Mouse (Mus musculus) liver, adult 2 months (tissue): ENCODE results near the gene Fibin. TPM values are rescaled to one million over a fixed set of nuclear protein-coding genes. Genes with fewer than 3 reads are reported as not detected.

ENCODE experiments used
- DNase-seq: peaks from one replicate; pipeline ENCODE4 v3.0.0-alpha.2; 2011; ENCODE audit warnings: low read depth, low spot score; ENCODE audit errors: extremely low read depth
- H3K27ac ChIP-seq: fragments of 200-500 bp; replicated peaks from 2 replicates; pipeline ENCODE4 v1.5.1; 2012; ENCODE audit warnings: low read depth, mild to moderate bottlenecking, control low read depth, inconsistent platforms, low read length; ENCODE audit not compliant: insufficient read depth
- H3K27me3 ChIP-seq: fragments of 200-500 bp; 2 replicates; pipeline ENCODE4 v1.6.1; 2012; ENCODE audit warnings: mild to moderate bottlenecking, moderate library complexity, low read length, inconsistent platforms; ENCODE audit not compliant: control insufficient read depth, insufficient read depth
- H3K36me3 ChIP-seq: fragments of 200-500 bp; 2 replicates; pipeline ENCODE4 v1.6.1; 2012; ENCODE audit warnings: low read length, inconsistent platforms; ENCODE audit not compliant: control insufficient read depth, insufficient read depth
- H3K4me1 ChIP-seq: fragments of 200-500 bp; 2 replicates; pipeline ENCODE4 v1.6.1; 2011; ENCODE audit warnings: low read length; ENCODE audit not compliant: control insufficient read depth, insufficient read depth
- H3K4me3 ChIP-seq: fragments of 200-500 bp; 2 replicates; pipeline ENCODE4 v1.5.1; 2011; ENCODE audit warnings: low read depth, mild to moderate bottlenecking, control low read depth, low read length, moderate library complexity; ENCODE audit not compliant: insufficient read depth
- H3K79me2 ChIP-seq: fragments of 200-500 bp; 2 replicates; pipeline ENCODE4 v1.6.1; 2012; ENCODE audit warnings: inconsistent platforms, mild to moderate bottlenecking, low read length, moderate library complexity; ENCODE audit not compliant: control insufficient read depth, insufficient read depth
- H3K9ac ChIP-seq: fragments of 200-500 bp; 2 replicates; pipeline ENCODE4 v1.6.1; 2012; ENCODE audit warnings: low read depth, mild to moderate bottlenecking, control low read depth, inconsistent platforms, low read length
- CTCF ChIP-seq: fragments of 200-500 bp; IDR thresholded peaks from 2 replicates; pipeline ENCODE4 v1.5.1; 2011; ENCODE audit warnings: low read depth, low read length, control low read depth
- POLR2A ChIP-seq: fragments of 200-500 bp; IDR thresholded peaks from 2 replicates; pipeline ENCODE4 v1.6.1; 2011; ENCODE audit warnings: low read length, control low read depth; ENCODE audit not compliant: insufficient read depth; ENCODE audit errors: extremely low read depth
- WGBS: fragments of 180-500 bp; shearing (Covaris S2); methylation state at CpG from one replicate; pipeline ENCODE4 v1.1.7; 2018; 5-methylcytosine and 5-hydroxymethylcytosine counted together
- polyA plus RNA-seq: library from polyadenylated mRNA; depleted of rRNA; stranded (reverse); fragments of >200 nt; gene quantifications from 2 replicates; pipeline ENCODE4 v1.2.3, GENCODE M21; 2012
- total RNA-seq: library from RNA; depleted of rRNA; stranded (reverse); fragments of >200 nt; gene quantifications from 2 replicates; pipeline ENCODE4 v1.2.3, GENCODE M21; 2014

Gene Fibin
- total and polyA plus RNA-seq, 2 experiments = 0.38 to 1.1 TPM

GRCm38 (mm10) chr2:110363855-110364254 lies 872 bp upstream of the Fibin start:
- no peak for DNase-seq
- no peak for TF ChIP-seq POLR2A
- TF ChIP-seq CTCF = no peak
- no peak overlapping the region for H3K4me3 ChIP-seq
- no peaks in the 10 kb centered on the region for H3K79me2 ChIP-seq
- H3K4me1 ChIP-seq = peaks cover 4% of the 10 kb centered on the region; the same call in 1 of the 2 replicates
- no peaks in the 10 kb centered on the region for H3K36me3 ChIP-seq
- WGBS = 77% methylated on average over 3 of the region's 3 CpGs
- H3K9ac ChIP-seq = no peak overlapping the region
- H3K27me3 ChIP-seq = no peaks in the 10 kb centered on the region
- H3K27ac ChIP-seq = no peak overlapping the region

DNA sequence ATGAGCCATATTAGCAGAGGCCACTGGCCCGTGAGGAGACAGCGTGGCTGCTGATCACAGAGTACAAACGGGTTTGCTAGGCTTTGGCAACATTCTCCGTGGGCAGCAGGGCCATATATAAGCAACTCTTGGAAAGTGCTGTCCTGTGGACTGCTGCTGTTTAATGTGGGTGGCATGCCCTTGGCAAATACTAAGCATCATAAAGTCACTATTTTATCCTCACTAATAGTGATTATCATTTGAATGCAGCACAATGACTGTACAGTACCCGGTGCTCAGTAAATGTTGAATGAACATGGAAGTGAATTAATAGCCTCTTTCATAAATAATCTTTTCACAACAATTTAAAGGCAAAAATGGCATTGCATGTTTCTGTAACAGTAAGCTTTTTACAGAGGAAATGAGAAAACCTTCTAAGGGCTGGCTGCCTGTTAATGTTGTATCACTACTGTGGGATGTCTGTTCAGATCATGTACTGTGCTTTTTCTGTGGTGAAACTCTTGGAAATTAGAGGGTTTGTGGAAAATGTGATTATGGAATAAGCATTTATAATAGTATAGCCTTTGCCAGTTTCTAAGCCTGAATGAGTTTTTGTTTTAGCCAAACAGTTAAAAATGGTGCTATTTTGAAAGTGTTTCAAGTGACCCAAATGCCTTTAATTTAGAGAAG lies 9.5 kb downstream of the Fibin start:
- Histone ChIP-seq H3K27me3 (no peaks in the 10 kb centered on the region), H3K4me1 (no peaks in the 10 kb centered on the region; the same call in 1 of the 2 replicates), H3K79me2 (no peaks in the 10 kb centered on the region), H3K36me3 (no peaks in the 10 kb centered on the region), H3K4me3 (no peak overlapping the region), H3K27ac (no peak overlapping the region), H3K9ac (no peak overlapping the region)
- no peak for DNase-seq
- TF ChIP-seq CTCF (no peak), POLR2A (no peak)
- 91% methylated on average over 5 of the region's 5 CpGs for WGBS

GRCm38 (mm10) chr2:110351843-110352251 lies 11.1 kb downstream of the Fibin start:
- Histone ChIP-seq H3K36me3 (no peaks in the 10 kb centered on the region), H3K9ac (no peak overlapping the region), H3K27me3 (no peaks in the 10 kb centered on the region), H3K27ac (no peak overlapping the region), H3K4me3 (no peak overlapping the region), H3K4me1 (no peaks in the 10 kb centered on the region; the same call in 1 of the 2 replicates), H3K79me2 (no peaks in the 10 kb centered on the region)
- DNase-seq = peak; percentile 42
- WGBS = 30% methylated on average over 5 of the region's 5 CpGs
- TF ChIP-seq POLR2A = no peak
- TF ChIP-seq CTCF = no peak

DNA sequence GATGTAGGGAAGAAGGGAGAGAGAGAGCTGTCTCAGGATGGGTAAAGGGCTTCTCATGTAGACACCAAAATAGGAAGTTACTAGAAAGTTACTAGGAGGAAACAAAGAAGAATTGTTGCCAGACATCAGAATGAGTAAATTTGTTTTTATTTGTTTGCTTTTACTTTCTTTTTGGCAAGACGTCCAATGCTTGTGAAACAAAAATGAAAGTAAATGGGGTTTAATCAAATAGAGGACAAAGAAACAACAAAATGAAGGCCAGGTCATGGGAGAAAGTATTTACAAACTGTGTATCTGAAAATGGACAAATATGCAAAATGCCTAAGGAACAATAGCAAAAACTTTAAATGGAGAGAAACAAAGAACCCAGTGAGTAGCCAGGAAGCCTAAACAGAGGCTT lies 11.6 kb downstream of the Fibin start:
- H3K4me3 ChIP-seq = no peak overlapping the region
- no peaks in the 10 kb centered on the region for H3K79me2 ChIP-seq
- no peaks in the 10 kb centered on the region for H3K27me3 ChIP-seq
- WGBS = 7% methylated on average over 1 of the region's 1 CpGs
- no peak overlapping the region for H3K27ac ChIP-seq
- DNase-seq = peak; percentile 71
- H3K36me3 ChIP-seq = no peaks in the 10 kb centered on the region
- no peak overlapping the region for H3K9ac ChIP-seq
- no peaks in the 10 kb centered on the region; the same call in 1 of the 2 replicates for H3K4me1 ChIP-seq
- TF ChIP-seq POLR2A (no peak), CTCF (no peak)

- Histone ChIP-seq H3K36me3 (no peaks in the 10 kb centered on the region), H3K4me3 (no peak overlapping the region), H3K27me3 (no peaks in the 10 kb centered on the region), H3K79me2 (no peaks in the 10 kb centered on the region), H3K4me1 (no peaks in the 10 kb centered on the region; the same call in 1 of the 2 replicates), H3K27ac (no peak overlapping the region), H3K9ac (no peak overlapping the region)
- no peak for DNase-seq
- TF ChIP-seq CTCF = no peak
- no peak for TF ChIP-seq POLR2A
These were observed 34.0 kb downstream of the Fibin start for GRCm38 (mm10) chr2:110328953-110329352.

DNA sequence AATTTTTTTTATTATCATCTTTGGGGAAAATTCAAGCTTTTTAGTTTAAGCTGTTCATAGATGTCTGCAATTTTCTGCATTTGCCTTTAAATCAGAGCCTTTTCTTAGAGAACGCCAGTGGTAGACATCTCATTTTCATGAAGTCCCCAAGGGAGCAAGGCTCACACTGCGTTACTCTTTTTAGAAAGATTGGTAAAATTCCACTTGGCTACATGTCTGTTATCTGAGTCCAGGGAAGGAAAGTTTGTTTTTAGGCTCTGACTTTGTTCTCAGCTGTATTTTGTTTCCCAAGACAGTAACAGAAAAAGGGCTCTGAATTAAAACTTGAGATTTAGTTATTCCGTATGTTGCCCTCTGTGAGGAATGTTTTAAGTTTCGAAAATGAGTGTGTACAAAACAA lies 43.0 kb downstream of the Fibin start:
- Histone ChIP-seq H3K27ac (peak overlapping the region; percentile 31; the same call in 1 of the 2 replicates), H3K4me1 (peaks cover 11% of the 10 kb centered on the region), H3K4me3 (no peak overlapping the region), H3K9ac (no peak overlapping the region), H3K36me3 (no peaks in the 10 kb centered on the region), H3K27me3 (no peaks in the 10 kb centered on the region), H3K79me2 (no peaks in the 10 kb centered on the region)
- WGBS = 30% methylated on average over 4 of the region's 4 CpGs
- TF ChIP-seq CTCF (no peak), POLR2A (no peak)
- peak; percentile 85 for DNase-seq
